Mouse (Mus musculus): ENCODE data around the gene E430018J23Rik. TPM values are rescaled to one million over a fixed set of nuclear protein-coding genes. Genes with fewer than 3 reads are reported as not detected.
A peak's percentile ranks its signal among the peaks of the same experiment; 100 is the strongest.
"Not testable (repeated sequence)": the region's sequence is repeated elsewhere in the genome, so short reads cannot be mapped to it uniquely, and the experiment has no call there.

The E430018J23Rik gene
- polyA plus RNA-seq, 1 experiment from 2014 or later, result 2.6 TPM

DNA sequence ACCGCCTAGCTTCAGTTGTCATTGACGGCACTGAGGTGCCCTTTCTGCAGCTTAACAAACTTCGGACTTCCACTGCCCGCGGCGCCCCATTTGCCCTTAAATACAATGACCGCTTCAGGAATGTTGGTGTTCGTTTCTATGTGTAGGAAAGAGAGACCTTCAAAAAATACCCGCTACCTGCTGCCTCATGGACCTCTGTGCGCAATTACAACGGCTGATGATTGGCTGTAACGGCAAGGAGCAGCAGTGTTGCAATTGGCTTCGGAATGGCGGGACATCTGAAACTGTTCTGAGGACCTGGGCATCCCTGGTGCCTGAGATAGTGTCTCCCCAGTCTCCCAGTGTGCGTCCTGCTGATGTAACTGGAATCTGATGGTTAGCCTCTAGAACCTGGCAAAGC lies 28.8 kb upstream of the E430018J23Rik start:
- Histone ChIP-seq H3K9me3 (ENCODE audit: low read length) (no peaks in the 10 kb centered on the region), H3K4me3 (ENCODE audit: low read depth, low read length) (peak overlapping the region; percentile 96), H3K4me1 (ENCODE audit: insufficient read depth) (peaks cover 15% of the 10 kb centered on the region), H3K27ac (ENCODE audit: low read depth) (peak overlapping the region; percentile 77; the same call in 1 of the 2 replicates), H3K9ac (replicated peaks) (peak overlapping the region; percentile 87), H3K4me2 (ENCODE audit: low read depth, low read length) (peak overlapping the region; percentile 99), H3K27me3 (ENCODE audit: insufficient read depth, low read length) (no peaks in the 10 kb centered on the region), H3K36me3 (replicated peaks; ENCODE audit: insufficient read depth, low read length) (peaks cover 6% of the 10 kb centered on the region; the same call in 1 of the 2 replicates)
- WGBS (ENCODE audit: insufficient replicate concordance), result 1% methylated on average over 15 of the region's 15 CpGs
- TF ChIP-seq CTCF (IDR thresholded peaks at IDR 0.05; ENCODE audit: low read depth), result no peak
- ATAC-seq, result peak; percentile 74
- DNase-seq, result peak; percentile 44

DNA sequence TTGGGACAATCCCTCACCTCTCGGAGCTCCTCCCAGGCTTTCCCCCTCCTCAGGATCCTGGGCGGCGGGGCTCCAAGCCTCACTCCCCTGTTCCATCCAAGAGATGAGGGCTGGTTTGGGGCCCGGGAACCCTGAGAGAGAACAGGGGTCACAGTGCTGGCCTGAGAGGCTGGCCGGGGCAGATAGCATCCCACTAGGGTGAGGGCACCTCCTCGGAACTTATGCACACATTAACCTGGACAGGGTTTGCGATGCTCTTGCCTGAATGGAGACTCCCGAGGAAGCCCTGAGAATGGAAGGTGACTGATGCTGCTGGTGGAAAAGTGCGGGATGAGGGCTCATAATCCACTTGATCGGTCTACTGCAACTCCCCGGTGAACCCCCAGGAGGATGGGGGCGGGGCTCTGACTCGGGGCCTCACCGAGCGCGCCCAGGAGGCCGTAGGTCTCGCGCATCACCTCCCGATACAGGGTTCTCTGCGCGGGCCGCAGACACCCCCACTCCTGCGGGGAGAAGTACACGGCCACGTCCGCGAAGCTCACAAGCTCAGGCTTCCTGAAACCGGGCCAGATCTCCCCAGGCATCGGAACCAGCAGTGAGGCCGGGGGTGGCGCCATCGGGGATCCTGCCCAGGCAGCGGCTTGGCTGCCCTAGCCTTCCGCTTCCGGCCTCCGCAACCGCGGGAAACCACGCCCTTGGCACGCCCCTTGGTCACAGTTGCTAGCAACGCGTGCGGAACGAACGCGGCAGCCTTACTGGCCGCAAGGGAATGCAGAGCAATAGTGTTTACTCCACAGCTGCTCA lies 28.2 kb upstream of the E430018J23Rik start, which contains the start of gene Zfp688:
Zfp688 (minus strand) TSS at position 681 of the 804 bp plus-strand sequence.
- DNase-seq (peak; percentile 98), ATAC-seq (peak; percentile 98)
- TF ChIP-seq CTCF (IDR thresholded peaks at IDR 0.05; ENCODE audit: low read depth) (peak; percentile 42), EP300 (IDR thresholded peaks at IDR 0.05; ENCODE audit: low read depth) (no peak)
- Histone ChIP-seq H3K9me3 (ENCODE audit: low read length) (no peaks in the 10 kb centered on the region), H3K27me3 (ENCODE audit: insufficient read depth, low read length) (no peaks in the 10 kb centered on the region), H3K4me2 (ENCODE audit: low read depth, low read length) (peak within 1 kb of the TSS; percentile 99), H3K4me3 (ENCODE audit: low read depth, low read length) (peak within 1 kb of the TSS; percentile 96), H3K9ac (replicated peaks) (peak within 1 kb of the TSS; percentile 87), H3K36me3 (replicated peaks; ENCODE audit: insufficient read depth, low read length) (peaks cover 6% of the 10 kb centered on the region; the same call in 1 of the 2 replicates), H3K27ac (ENCODE audit: low read depth) (peak within 1 kb of the TSS; percentile 77), H3K4me1 (ENCODE audit: insufficient read depth) (peaks cover 15% of the 10 kb centered on the region)
- WGBS (ENCODE audit: insufficient replicate concordance), result 2% methylated on average over 48 of the region's 48 CpGs

DNA sequence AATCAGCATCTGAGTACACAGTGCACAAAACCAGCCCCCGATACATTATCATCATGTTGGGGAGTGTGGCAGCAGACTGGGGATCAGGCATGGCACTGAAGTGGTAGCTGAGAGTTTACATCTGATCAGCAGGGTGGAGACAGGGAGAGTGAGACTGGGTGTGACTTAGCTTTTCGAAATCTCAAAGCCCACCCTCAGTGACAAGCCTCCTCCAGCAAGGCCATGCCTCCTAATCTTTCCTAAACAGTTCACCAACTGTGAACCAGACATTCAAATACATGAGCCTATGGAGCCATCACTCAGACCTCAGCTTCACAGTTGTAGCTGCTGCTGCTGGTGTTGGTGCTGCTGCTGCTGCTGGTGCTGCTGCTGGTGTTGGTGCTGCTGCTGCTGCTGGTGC lies 18.0 kb upstream of the E430018J23Rik start:
- no peak overlapping the region for H3K9ac ChIP-seq (replicated peaks)
- H3K9me3 ChIP-seq (ENCODE audit: low read length), result no peaks in the 10 kb centered on the region
- TF ChIP-seq CTCF (IDR thresholded peaks at IDR 0.05; ENCODE audit: low read depth) (no peak), EP300 (IDR thresholded peaks at IDR 0.05; ENCODE audit: low read depth) (no peak)
- peaks cover 2% of the 10 kb centered on the region; the same call in 1 of the 2 replicates for H3K4me1 ChIP-seq (ENCODE audit: insufficient read depth)
- DNase-seq (no peak), ATAC-seq (no peak)
- no peaks in the 10 kb centered on the region for H3K27me3 ChIP-seq (ENCODE audit: insufficient read depth, low read length)
- no peak overlapping the region for H3K27ac ChIP-seq (ENCODE audit: low read depth)
- WGBS (ENCODE audit: insufficient replicate concordance), result 51% methylated on average over 2 of the region's 2 CpGs
- no peaks in the 10 kb centered on the region for H3K36me3 ChIP-seq (replicated peaks; ENCODE audit: insufficient read depth, low read length)
- H3K4me3 ChIP-seq (ENCODE audit: low read depth, low read length), result no peak overlapping the region
- H3K4me2 ChIP-seq (ENCODE audit: low read depth, low read length), result no peak overlapping the region

DNA sequence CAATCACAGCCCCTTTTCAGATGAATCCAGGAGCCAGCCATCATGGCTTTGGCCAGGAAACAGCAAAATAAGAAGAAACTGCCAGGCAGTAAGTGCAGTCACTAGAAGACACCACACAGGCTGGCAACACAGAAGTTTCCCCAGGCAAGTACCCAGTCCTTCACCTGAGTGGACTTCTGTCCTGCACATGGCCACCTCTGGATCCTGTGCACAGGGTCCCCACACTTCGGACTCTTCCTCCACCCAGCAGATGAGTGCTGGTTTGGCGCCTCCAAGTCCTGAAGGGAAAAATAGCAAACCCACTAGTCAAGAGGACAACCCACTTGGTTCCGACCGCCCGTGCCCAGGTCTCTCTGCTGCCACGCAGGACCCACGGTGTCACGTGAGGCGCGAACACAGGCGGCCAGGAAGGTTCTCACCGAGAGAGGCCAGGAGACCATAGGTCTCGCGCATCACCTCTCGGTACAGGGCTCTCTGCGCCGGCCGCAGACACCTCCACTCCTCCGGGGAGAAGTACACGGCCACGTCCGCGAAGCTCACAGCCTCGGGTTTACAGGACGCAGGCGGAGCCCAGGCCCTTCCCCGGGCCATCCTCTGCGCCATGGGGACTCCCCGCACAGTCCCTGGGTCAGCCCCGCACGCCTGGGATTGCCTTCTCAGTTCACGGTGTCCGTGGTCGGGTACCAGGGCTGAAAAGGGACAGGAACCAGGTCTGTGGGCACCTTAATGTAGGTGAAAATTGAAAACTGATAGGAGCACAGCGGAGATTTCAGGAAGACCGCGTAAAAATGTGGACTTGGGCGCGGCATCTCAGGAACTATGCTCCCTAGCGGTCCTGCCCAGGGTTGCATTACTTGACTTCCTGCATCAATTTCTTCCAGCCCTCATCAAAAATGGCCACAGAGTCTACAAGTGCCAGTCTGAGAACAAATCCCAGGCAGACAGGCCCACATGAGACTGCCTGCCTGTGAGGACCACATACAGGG lies 12.9 kb upstream of the E430018J23Rik start, which contains the start of gene Zfp764:
Zfp764 (minus strand) TSS at position 821 of the 986 bp plus-strand sequence.
- peak within 1 kb of the TSS; percentile 61 for H3K27ac ChIP-seq (ENCODE audit: low read depth)

DNA sequence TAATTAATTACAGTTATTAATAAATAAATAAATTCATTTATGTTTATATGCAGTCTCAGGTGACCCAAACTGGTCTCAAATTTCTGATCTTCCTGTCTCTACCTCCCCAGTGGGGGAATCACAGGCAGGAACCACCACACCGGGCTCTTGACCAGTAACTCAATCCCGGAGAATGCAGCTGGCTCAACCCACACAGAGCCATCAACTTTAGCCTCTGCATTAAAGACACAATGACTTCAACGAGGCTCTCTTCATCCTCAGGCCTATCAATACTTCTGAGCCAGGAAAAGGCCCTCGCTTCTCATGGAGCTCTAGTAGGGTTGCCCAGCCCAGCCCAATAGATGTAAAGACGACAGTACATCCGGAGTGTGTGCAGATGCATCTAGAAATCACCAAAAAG lies 10.7 kb upstream of the E430018J23Rik start:
- not testable (repeated sequence) for H3K27ac ChIP-seq (ENCODE audit: low read depth); H3K9me3 ChIP-seq (ENCODE audit: low read length); DNase-seq; H3K4me3 ChIP-seq (ENCODE audit: low read depth, low read length); H3K9ac ChIP-seq (replicated peaks); H3K27me3 ChIP-seq (ENCODE audit: insufficient read depth, low read length); H3K4me1 ChIP-seq (ENCODE audit: insufficient read depth); ATAC-seq; H3K36me3 ChIP-seq (replicated peaks; ENCODE audit: insufficient read depth, low read length); H3K4me2 ChIP-seq (ENCODE audit: low read depth, low read length)
- WGBS (ENCODE audit: insufficient replicate concordance), result 82% methylated on average over 6 of the region's 6 CpGs

More for the DNA sequence above, 12.9 kb upstream of the E430018J23Rik start, which contains the start of gene Zfp764:
- TF ChIP-seq CTCF (IDR thresholded peaks at IDR 0.05; ENCODE audit: low read depth), result peak; percentile 83
- not testable (repeated sequence) for H3K4me1 ChIP-seq (ENCODE audit: insufficient read depth); H3K9me3 ChIP-seq (ENCODE audit: low read length); H3K36me3 ChIP-seq (replicated peaks; ENCODE audit: insufficient read depth, low read length); H3K27me3 ChIP-seq (ENCODE audit: insufficient read depth, low read length)
- Histone ChIP-seq H3K4me2 (ENCODE audit: low read depth, low read length) (peak within 1 kb of the TSS; percentile 89), H3K4me3 (ENCODE audit: low read depth, low read length) (peak within 1 kb of the TSS; percentile 63), H3K9ac (replicated peaks) (peak within 1 kb of the TSS; percentile 76)
- ATAC-seq (peak; percentile 91), DNase-seq (peak; percentile 85)
- whole genome bisulfite sequencing (ENCODE audit: insufficient replicate concordance), result 5% methylated on average over 40 of the region's 40 CpGs

DNA sequence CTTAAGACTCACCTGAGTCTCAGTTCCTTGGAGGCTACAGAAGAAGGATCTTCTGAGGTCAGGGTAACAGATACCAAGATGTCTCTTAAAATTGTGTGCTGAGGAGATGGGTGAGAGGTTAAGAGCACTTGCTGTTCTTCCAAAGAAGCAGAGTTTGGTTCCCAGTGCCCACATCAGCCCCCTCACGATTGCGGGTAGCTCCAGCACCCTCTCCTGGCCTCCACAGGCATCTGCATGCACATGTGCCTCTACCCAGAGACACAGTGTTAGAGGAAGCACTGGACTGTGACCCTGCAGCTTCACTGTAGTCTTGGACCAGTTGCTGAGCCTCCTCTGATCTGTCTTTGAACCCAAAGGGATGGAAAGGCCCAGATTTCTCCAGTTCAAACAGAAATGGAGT lies 9.6 kb upstream of the E430018J23Rik start:
- TF ChIP-seq EP300 (IDR thresholded peaks at IDR 0.05; ENCODE audit: low read depth), result no peak
- TF ChIP-seq CTCF (IDR thresholded peaks at IDR 0.05; ENCODE audit: low read depth), result peak; percentile 41
- Histone ChIP-seq H3K9me3 (ENCODE audit: low read length) (no peaks in the 10 kb centered on the region), H3K4me1 (ENCODE audit: insufficient read depth) (peaks cover 5% of the 10 kb centered on the region; the same call in 1 of the 2 replicates), H3K36me3 (replicated peaks; ENCODE audit: insufficient read depth, low read length) (no peaks in the 10 kb centered on the region), H3K4me3 (ENCODE audit: low read depth, low read length) (no peak overlapping the region), H3K27ac (ENCODE audit: low read depth) (no peak overlapping the region), H3K4me2 (ENCODE audit: low read depth, low read length) (no peak overlapping the region), H3K27me3 (ENCODE audit: insufficient read depth, low read length) (no peaks in the 10 kb centered on the region), H3K9ac (replicated peaks) (no peak overlapping the region)
- 66% methylated on average over 2 of the region's 2 CpGs for WGBS (ENCODE audit: insufficient replicate concordance)
- no peak for DNase-seq
- no peak for ATAC-seq

Measured in liver, postnatal 0 days (tissue).